Mouse (Mus musculus) lung, embryonic 15.5 days (tissue): ENCODE measurements around the gene Gpr84. TPM values are rescaled to one million over a fixed set of nuclear protein-coding genes. Genes with fewer than 3 reads are reported as not detected.

Source experiments
- ATAC-seq: fragments of 200-750 bp; cut with Nextera tagmentation; 2 replicates; pipeline ENCODE4 v1.8.0; 2017; ENCODE audit warnings: moderate number of reproducible peaks, borderline replicate concordance; ENCODE audit not compliant: low FRiP score, low TSS enrichment; ENCODE audit errors: extremely low read depth
- H3K27ac ChIP-seq: fragments of 300-500 bp; sonication (generic); 2 replicates; pipeline ENCODE4 v1.5.1; 2015; ENCODE audit warnings: moderate library complexity, mild to moderate bottlenecking, inconsistent platforms
- H3K27me3 ChIP-seq: fragments of 300-500 bp; sonication (generic); 2 replicates; pipeline ENCODE4 v1.6.1; 2015; ENCODE audit warnings: inconsistent platforms
- H3K36me3 ChIP-seq: fragments of 300-500 bp; sonication (generic); 2 replicates; pipeline ENCODE4 v1.6.1; 2015; ENCODE audit warnings: inconsistent platforms
- H3K4me1 ChIP-seq: fragments of 300-500 bp; sonication (generic); 2 replicates; pipeline ENCODE4 v1.6.1; 2015; ENCODE audit warnings: inconsistent platforms
- H3K4me2 ChIP-seq: fragments of 300-500 bp; sonication (generic); 2 replicates; pipeline ENCODE4 v1.6.1; 2015; ENCODE audit warnings: inconsistent platforms, mild to moderate bottlenecking, moderate library complexity
- H3K4me3 ChIP-seq: fragments of 300-500 bp; sonication (generic); 2 replicates; pipeline ENCODE4 v1.5.1; 2015; ENCODE audit warnings: mild to moderate bottlenecking, inconsistent platforms
- H3K9ac ChIP-seq: fragments of 300-500 bp; sonication (generic); 2 replicates; pipeline ENCODE4 v1.6.1; 2015; ENCODE audit warnings: inconsistent platforms
- H3K9me3 ChIP-seq: fragments of 300-500 bp; sonication (generic); 2 replicates; pipeline ENCODE4 v1.6.1; 2016; ENCODE audit warnings: inconsistent platforms
- WGBS: fragments of 180-500 bp; shearing (Covaris S2); methylation state at CpG from one replicate; pipeline ENCODE4 v1.1.7; 2015; 5-methylcytosine and 5-hydroxymethylcytosine counted together
- polyA plus RNA-seq: library from polyadenylated mRNA; unstranded; fragments of >200 nt; fragmentation: Nextera tagmentation; extraction: Ambion mirVana; gene quantifications from 2 replicates; pipeline ENCODE4 v1.2.1, GENCODE M21; 2015

Gpr84 gene
- 0.29 and 0.36 TPM in 2 replicates for polyA plus RNA-seq

DNA sequence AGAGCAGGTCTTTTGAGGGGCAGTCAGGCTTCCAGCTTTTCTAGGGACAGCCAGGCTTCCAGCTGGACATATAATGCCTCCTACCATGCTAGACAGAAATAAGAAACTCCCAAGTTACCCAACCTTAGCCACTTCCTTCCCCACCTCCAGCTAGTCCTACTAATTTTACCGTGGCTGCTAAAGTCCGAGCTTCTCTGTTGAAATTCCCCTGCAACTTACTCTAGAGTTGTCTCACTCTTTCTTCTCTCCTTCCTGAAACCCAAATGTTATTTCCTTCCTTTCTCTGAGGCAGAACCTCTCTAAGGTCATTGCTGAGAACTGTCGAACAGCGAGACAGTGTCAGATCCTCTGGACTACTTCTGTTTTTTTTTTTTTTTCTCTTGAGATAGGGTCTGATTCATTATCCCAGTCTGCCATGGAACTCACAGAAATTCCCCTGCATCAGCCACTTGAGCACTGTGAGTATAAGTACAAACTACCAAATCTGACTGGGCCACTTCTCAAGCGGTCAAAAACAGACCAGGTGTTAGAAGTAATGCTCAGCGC lies at the start of gene Gpr84:
TSS of gene Gpr84 (minus strand) at position 248 of the 546 bp plus-strand sequence.
- Histone ChIP-seq H3K36me3 (no peaks in the 10 kb centered on the region), H3K4me2 (no peak within 1 kb of the TSS), H3K9ac (no peak within 1 kb of the TSS), H3K4me3 (no peak within 1 kb of the TSS), H3K4me1 (peaks cover 50% of the 10 kb centered on the region), H3K9me3 (no peaks in the 10 kb centered on the region), H3K27ac (no peak within 1 kb of the TSS), H3K27me3 (peaks cover 6% of the 10 kb centered on the region; the same call in 1 of the 2 replicates)
- no peak for ATAC-seq
- 40% methylated on average over 6 of the region's 6 CpGs for WGBS

GRCm38 (mm10) chr15:103359869-103360602 lies 49.6 kb upstream of the Gpr84 start:
- no peak for ATAC-seq
- WGBS = 89% methylated on average over 5 of the region's 5 CpGs
- Histone ChIP-seq H3K4me1 (peaks cover 40% of the 10 kb centered on the region), H3K4me3 (no peak overlapping the region), H3K4me2 (no peak overlapping the region), H3K36me3 (no peaks in the 10 kb centered on the region; the same call in 1 of the 2 replicates), H3K9ac (no peak overlapping the region), H3K27me3 (no peaks in the 10 kb centered on the region), H3K27ac (no peak overlapping the region), H3K9me3 (no peaks in the 10 kb centered on the region)

DNA sequence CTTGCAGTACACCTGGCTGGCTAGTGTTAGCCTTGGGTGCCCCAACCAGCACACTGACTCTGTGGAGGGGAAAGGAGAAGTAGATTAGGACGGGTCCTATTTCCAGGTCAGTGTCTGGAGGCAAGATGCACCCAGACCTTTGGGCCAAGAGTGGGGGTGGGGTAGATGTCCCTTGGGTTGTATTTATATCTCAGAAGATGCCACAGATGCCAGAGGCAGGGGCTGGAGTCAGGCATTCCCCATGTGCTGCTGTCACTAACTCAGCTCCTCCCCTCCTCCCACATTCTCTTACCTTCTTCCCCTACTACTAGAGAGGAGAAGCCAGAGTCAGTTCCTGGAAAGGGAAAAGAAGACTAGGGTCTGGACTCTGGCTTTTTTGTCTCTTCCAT lies 48.7 kb upstream of the Gpr84 start:
- Histone ChIP-seq H3K27me3 (no peaks in the 10 kb centered on the region), H3K27ac (peak overlapping the region; percentile 61), H3K9me3 (no peaks in the 10 kb centered on the region), H3K4me1 (peaks cover 31% of the 10 kb centered on the region), H3K4me2 (no peak overlapping the region), H3K9ac (no peak overlapping the region), H3K4me3 (no peak overlapping the region), H3K36me3 (peaks cover 4% of the 10 kb centered on the region)
- 42% methylated on average over 1 of the region's 1 CpGs for WGBS
- ATAC-seq = no peak

DNA sequence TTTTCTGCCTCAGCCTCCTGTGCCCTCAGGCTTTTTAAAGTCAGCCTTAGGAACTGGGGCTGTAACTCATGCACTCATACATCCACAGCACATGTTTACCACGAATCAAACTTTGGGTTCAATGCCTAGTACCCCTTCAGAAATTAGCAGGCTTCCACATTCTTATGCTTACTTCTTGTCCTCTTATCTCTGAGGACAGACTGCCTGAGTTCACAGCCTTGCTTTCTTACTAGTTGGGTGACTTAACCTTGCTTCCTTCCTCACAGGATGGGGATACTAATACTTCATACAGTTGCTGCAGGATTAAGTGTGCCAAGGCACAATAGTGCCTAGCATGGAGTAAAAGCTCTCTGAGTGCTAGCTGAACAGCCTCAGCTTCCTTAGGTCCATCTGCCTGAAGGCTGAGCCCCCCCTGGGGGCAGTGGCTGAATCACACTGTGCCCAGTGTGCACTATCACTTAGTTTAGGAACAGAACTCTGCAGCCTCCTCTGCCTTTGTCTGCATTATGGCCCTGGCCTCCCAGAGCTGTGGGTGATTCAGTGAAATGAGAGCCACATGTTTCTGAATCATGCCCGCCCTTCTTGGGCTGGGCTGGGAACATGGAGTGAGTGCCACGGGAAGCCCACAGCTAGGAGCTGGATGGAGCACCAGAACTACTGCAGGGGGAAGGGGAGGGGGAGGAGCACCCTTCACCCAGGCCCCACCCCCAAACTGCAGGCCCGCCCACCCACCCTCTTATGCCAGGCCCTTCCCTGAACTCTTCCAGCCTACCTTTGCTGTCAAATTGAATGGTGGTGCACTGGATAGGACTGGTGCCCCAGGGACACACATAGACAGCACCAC lies 48.1 kb upstream of the Gpr84 start:
- peaks cover 30% of the 10 kb centered on the region for H3K4me1 ChIP-seq
- H3K4me3 ChIP-seq = no peak overlapping the region
- no peaks in the 10 kb centered on the region for H3K9me3 ChIP-seq
- peaks cover 10% of the 10 kb centered on the region for H3K36me3 ChIP-seq
- ATAC-seq = peak; percentile 34
- no peak overlapping the region for H3K4me2 ChIP-seq
- peak overlapping the region; percentile 61 for H3K27ac ChIP-seq
- 34% methylated on average over 4 of the region's 4 CpGs for WGBS
- H3K27me3 ChIP-seq = no peaks in the 10 kb centered on the region
- no peak overlapping the region for H3K9ac ChIP-seq

DNA sequence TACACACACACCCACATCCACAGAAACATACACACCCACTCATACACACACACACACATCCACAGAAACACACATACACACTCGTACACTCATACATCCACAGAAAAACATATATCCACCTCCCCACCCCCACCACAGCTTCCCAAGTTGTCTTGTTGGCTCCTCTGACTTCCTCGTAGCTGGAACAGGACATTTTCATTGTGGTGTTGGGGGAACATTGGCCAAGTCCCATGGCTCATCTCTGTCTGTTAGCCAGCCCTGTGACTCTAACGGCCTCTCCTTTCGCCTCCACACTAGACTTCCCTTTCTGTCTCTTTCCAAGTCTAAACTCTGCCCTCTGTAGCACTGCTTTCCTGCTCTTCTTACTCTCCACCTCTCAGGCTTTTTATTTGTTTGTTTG lies 47.4 kb upstream of the Gpr84 start:
- no peaks in the 10 kb centered on the region for H3K27me3 ChIP-seq
- no peak overlapping the region for H3K9ac ChIP-seq
- H3K9me3 ChIP-seq = no peaks in the 10 kb centered on the region
- H3K4me1 ChIP-seq = peaks cover 27% of the 10 kb centered on the region
- peak overlapping the region; percentile 25 for H3K27ac ChIP-seq
- WGBS = 68% methylated on average over 4 of the region's 4 CpGs
- H3K36me3 ChIP-seq = peaks cover 14% of the 10 kb centered on the region
- no peak overlapping the region for H3K4me3 ChIP-seq
- no peak overlapping the region for H3K4me2 ChIP-seq
- ATAC-seq = no peak

DNA sequence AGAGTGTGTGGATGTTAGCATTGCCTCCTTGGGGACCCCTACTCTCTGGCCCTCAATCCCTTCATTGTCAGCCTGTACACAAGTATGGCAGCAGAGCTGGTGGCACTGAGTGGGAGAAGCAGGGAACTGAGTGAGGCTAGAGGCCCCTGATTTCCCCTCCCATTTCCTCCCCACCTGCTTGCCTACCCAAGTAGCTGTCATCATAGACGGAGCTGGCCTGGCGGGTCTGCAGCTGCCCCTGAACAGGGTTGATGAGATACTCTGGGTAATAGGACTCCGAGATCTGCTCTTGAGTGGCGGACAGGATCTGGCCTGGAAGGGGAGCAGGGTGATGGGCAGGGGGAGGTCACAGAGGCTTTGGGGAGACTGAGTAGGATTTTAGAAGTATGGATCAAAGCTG lies 45.7 kb upstream of the Gpr84 start:
- Histone ChIP-seq H3K36me3 (peaks cover 28% of the 10 kb centered on the region), H3K4me1 (peaks cover 14% of the 10 kb centered on the region), H3K4me3 (no peak overlapping the region), H3K4me2 (no peak overlapping the region), H3K27ac (no peak overlapping the region), H3K9me3 (no peaks in the 10 kb centered on the region), H3K9ac (no peak overlapping the region), H3K27me3 (no peaks in the 10 kb centered on the region)
- WGBS = 64% methylated on average over 4 of the region's 4 CpGs
- ATAC-seq = no peak

DNA sequence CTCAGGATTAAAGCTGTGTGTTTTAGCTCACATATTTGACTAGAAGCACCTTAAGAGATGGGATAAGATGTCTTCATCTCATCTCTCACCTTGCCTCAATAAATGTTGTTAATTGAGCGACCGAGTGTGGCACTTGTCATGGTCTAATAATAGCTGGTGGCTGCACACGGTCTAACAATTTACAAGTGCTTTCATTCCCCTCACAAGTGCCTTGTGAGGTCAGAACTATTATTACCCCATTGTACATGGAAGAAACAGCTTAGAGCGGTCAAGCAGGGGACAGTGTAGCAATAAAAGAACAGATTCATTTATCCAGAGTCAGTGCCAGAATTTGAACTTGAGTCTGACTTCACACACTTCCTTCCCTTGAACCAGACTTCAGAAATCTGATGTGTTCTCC lies 45.0 kb upstream of the Gpr84 start:
- H3K4me1 ChIP-seq = peaks cover 13% of the 10 kb centered on the region
- no peak overlapping the region for H3K27ac ChIP-seq
- H3K27me3 ChIP-seq = no peaks in the 10 kb centered on the region
- H3K9ac ChIP-seq = no peak overlapping the region
- H3K36me3 ChIP-seq = peaks cover 35% of the 10 kb centered on the region
- ATAC-seq = no peak
- no peaks in the 10 kb centered on the region for H3K9me3 ChIP-seq
- no peak overlapping the region for H3K4me3 ChIP-seq
- 66% methylated on average over 4 of the region's 4 CpGs for WGBS
- H3K4me2 ChIP-seq = no peak overlapping the region

- H3K9me3 ChIP-seq = no peaks in the 10 kb centered on the region
- H3K4me2 ChIP-seq = no peak overlapping the region
- no peak overlapping the region for H3K9ac ChIP-seq
- H3K27ac ChIP-seq = no peak overlapping the region
- H3K36me3 ChIP-seq = peaks cover 42% of the 10 kb centered on the region
- H3K4me3 ChIP-seq = no peak overlapping the region
- H3K27me3 ChIP-seq = no peaks in the 10 kb centered on the region
- 89% methylated on average over 2 of the region's 2 CpGs for whole genome bisulfite sequencing
- no peak for ATAC-seq
- H3K4me1 ChIP-seq = peaks cover 13% of the 10 kb centered on the region
These were observed 44.3 kb upstream of the Gpr84 start for GRCm38 (mm10) chr15:103354690-103355089.

- H3K9ac ChIP-seq = no peak overlapping the region
- peaks cover 52% of the 10 kb centered on the region for H3K36me3 ChIP-seq
- no peak overlapping the region for H3K27ac ChIP-seq
- H3K4me1 ChIP-seq = peaks cover 4% of the 10 kb centered on the region
- H3K9me3 ChIP-seq = no peaks in the 10 kb centered on the region
- 88% methylated on average over 11 of the region's 11 CpGs for WGBS
- H3K4me2 ChIP-seq = no peak overlapping the region
- no peak overlapping the region for H3K4me3 ChIP-seq
- no peaks in the 10 kb centered on the region for H3K27me3 ChIP-seq
- no peak for ATAC-seq
These were observed 43.3 kb upstream of the Gpr84 start for GRCm38 (mm10) chr15:103353511-103354256.

DNA sequence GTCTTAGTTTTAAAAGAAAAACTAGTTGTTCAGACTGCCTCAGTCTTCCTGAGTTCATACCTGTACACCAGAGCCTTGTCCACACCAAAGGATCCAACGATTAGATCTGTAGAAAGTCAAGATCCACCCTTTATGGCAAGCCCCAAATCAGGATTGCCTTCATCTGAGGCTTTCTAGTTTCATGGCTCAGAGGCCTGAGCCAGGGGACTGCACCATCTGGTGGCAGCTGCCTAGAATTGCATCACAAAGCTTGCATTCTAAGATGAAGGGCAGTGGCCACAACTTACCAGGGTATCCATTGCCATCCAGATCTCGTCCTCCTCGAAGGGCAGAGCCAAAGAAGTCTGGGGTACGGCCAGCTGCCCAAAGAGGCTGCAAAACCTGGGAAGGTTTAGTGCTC lies 42.4 kb upstream of the Gpr84 start:
- Histone ChIP-seq H3K27ac (no peak overlapping the region), H3K27me3 (no peaks in the 10 kb centered on the region), H3K9ac (no peak overlapping the region), H3K9me3 (no peaks in the 10 kb centered on the region), H3K4me2 (no peak overlapping the region), H3K4me3 (no peak overlapping the region), H3K36me3 (peaks cover 55% of the 10 kb centered on the region), H3K4me1 (no peaks in the 10 kb centered on the region)
- WGBS = 39% methylated on average over 4 of the region's 4 CpGs
- ATAC-seq = no peak

GRCm38 (mm10) chr15:103347275-103347684 lies 36.9 kb upstream of the Gpr84 start:
- H3K4me2 ChIP-seq = no peak overlapping the region
- no peak for ATAC-seq
- no peaks in the 10 kb centered on the region for H3K4me1 ChIP-seq
- H3K4me3 ChIP-seq = no peak overlapping the region
- no peak overlapping the region for H3K9ac ChIP-seq
- peaks cover 70% of the 10 kb centered on the region for H3K36me3 ChIP-seq
- 7% methylated on average over 2 of the region's 2 CpGs for WGBS
- no peaks in the 10 kb centered on the region; the same call in 1 of the 2 replicates for H3K27me3 ChIP-seq
- H3K27ac ChIP-seq = no peak overlapping the region
- H3K9me3 ChIP-seq = no peaks in the 10 kb centered on the region
